ENCODE assay signal across 17 mouse cellular contexts in genomic region chr17:50412446-50412845, GRCm38 (mm10).
"Had no signal": no experiment of that assay in that cellular context is flagged by ENCODE, and none has a peak within 500 bp of the region (broad histone marks: within the 10 kb centered on the region; RNA-seq: fewer than 3 reads in every experiment).

No protein-coding gene starts in this region.

- H3K36me3 ChIP-seq: lung, embryonic 15.5 days; midbrain, embryonic 13.5 days; midbrain, embryonic 15.5 days; neural tube, embryonic 12.5 days; stomach, embryonic 15.5 days had no signal

- H3K9ac ChIP-seq: lung, embryonic 15.5 days; midbrain, embryonic 13.5 days; midbrain, embryonic 15.5 days; neural tube, embryonic 12.5 days; stomach, embryonic 15.5 days had no signal

- H3K9me3 ChIP-seq: lung, embryonic 15.5 days; midbrain, embryonic 13.5 days; midbrain, embryonic 15.5 days; stomach, embryonic 15.5 days had no signal

- H3K4me1 ChIP-seq: lung, embryonic 15.5 days; midbrain, embryonic 13.5 days; midbrain, embryonic 15.5 days; neural tube, embryonic 12.5 days; stomach, embryonic 15.5 days had no signal

- H3K4me2 ChIP-seq: lung, embryonic 15.5 days; midbrain, embryonic 11.5 days; midbrain, embryonic 13.5 days; midbrain, embryonic 15.5 days; neural tube, embryonic 12.5 days; stomach, embryonic 15.5 days had no signal

- H3K27ac ChIP-seq: lung, embryonic 15.5 days; macrophage; midbrain, embryonic 13.5 days; midbrain, embryonic 15.5 days; neural tube, embryonic 12.5 days; stomach, embryonic 15.5 days; stomach, postnatal 0 days had no signal

- H3K27me3 ChIP-seq: lung, embryonic 15.5 days; midbrain, embryonic 13.5 days; midbrain, embryonic 15.5 days; neural tube, embryonic 12.5 days; stomach, embryonic 15.5 days had no signal

- H3K4me3 ChIP-seq: lung, embryonic 15.5 days; megakaryocyte, embryonic 14.5 days; midbrain, embryonic 13.5 days; midbrain, embryonic 15.5 days; neural tube, embryonic 12.5 days; stomach, embryonic 15.5 days had no signal

- DNase-seq: lung, adult 2 months; lung, postnatal 14 days; lung, postnatal 36 days; right cerebral cortex, postnatal 14 days; thymus, adult 2 months; thymus, postnatal 25 days; thymus, postnatal 4 days had no signal

- ATAC-seq: lung, postnatal 0 days; midbrain, embryonic 13.5 days; midbrain, embryonic 15.5 days had no signal
